Mouse (Mus musculus): Measurements from ENCODE around the gene Prkar2a. TPM values are rescaled to one million over a fixed set of nuclear protein-coding genes. Genes with fewer than 3 reads are reported as not detected.

Prkar2a gene
- 7.0 and 16.0 TPM in 2 replicates for polyA plus RNA-seq (2021; fragmentation: Nextera tagmentation)
- long read RNA-seq, experiment 1, full-length matches to known transcripts, result 10 of 31 reads
- long read RNA-seq, experiment 1, partial matches to known transcripts, result 20 of 31 reads
- long read RNA-seq, experiment 1, other reads (novel, unspliced or antisense), result 1 of 31 reads
- long read RNA-seq, experiment 2, full-length matches to known transcripts, result 1 of 36 reads
- long read RNA-seq, experiment 2, partial matches to known transcripts, result 3 of 36 reads
- long read RNA-seq, experiment 2, other reads (novel, unspliced or antisense), result 32 of 36 reads

DNA sequence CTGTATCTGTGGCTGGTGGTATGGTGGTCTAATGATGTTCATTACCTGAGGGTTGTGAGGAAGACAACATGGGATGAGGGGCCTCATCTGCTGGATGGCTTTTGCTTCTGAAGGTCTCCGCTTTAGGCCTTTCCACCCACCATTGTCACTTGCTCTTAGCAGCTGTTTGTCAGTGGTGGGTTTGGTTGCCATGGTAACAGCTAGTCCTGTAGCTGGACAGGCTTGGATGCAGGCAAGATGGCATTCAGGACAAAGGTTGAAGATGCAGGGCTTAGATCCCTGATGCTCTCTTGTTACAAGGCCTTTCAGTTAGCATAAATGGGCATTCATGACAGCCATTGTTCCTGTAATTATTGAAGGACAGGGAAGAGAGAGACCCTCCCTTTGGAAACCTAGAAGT, at the start of gene Prkar2a:
Gene Prkar2a (plus strand): TSS at position 209 of the 400 bp plus-strand sequence.

GRCm38 (mm10) chr9:108648611-108649560, 40.2 kb upstream of the Prkar2a start, which contains the start of gene Arih2:
Gene Arih2, minus strand, starts transcription at chr9:108649386.

DNA sequence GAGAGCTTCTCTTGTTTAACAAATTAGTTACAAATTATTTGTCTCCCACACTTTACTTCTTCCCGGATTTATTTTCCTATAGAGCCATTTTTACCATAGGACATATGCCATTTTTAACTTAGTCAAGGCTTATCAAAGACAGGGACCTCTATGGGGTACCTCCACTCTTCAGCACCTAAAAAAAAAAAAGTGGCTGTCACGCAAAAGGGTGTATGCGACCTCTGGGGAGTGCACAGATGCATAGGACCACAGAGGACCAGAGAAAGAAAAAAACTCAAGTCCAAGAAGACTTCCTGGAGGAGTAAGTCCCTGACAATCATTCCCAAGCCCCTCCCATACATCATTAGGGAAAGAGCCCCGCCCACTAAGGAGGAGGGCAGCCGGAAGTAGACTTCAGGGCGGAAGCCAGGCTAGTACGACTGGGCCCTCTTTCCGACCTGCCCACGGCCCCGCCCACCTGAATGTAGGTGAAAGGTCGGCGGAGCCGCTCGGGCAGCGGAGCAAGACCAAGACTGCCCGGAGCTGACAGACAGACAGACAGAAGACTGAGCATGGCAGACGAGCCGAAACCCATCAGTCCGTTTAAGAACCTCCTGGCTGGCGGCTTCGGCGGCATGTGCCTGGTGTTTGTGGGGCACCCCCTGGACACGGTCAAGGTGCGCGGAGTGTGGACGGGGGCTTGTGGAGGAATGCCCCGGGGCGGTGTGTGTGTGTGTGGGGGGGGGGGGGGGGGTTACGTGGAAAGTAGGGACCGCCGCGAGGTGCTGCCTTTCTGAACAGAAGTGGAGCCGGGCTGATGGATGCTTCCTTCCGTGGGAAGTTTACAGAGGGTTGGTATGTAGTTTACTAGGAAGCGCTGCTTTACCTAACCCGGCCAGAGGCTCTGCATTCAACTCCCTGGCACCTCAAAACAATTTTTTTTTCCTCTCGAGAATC, 27.2 kb upstream of the Prkar2a start, which contains the start of gene Slc25a20:
Gene Slc25a20 (plus strand): TSS at position 412 of the 936 bp plus-strand sequence.

GRCm38 (mm10) chr9:108783548-108784463, 94.7 kb downstream of the Prkar2a start, which contains the start of gene Ip6k2:
Gene Ip6k2, plus strand, starts transcription at chr9:108783796.

Other genes starting within 250 kb of the Prkar2a start
- 20.5 and 20.9 TPM in 2 replicates for gene Ccdc71, start 228.8 kb upstream of the Prkar2a start, polyA plus RNA-seq (2021; fragmentation: Nextera tagmentation)
- gene Klhdc8b, start 227.7 kb upstream of the Prkar2a start, polyA plus RNA-seq (2021; fragmentation: Nextera tagmentation), result 17.6 and 22.8 TPM in 2 replicates
- 3.7 and 4.3 TPM in 2 replicates for gene Lamb2, start 209.6 kb upstream of the Prkar2a start, polyA plus RNA-seq (2021; fragmentation: Nextera tagmentation)
- gene Usp19, start 198.7 kb upstream of the Prkar2a start, polyA plus RNA-seq (2021; fragmentation: Nextera tagmentation), result 12.0 and 22.8 TPM in 2 replicates
- 48.3 and 58.7 TPM in 2 replicates for gene Qars, start 181.6 kb upstream of the Prkar2a start, polyA plus RNA-seq (2021; fragmentation: Nextera tagmentation)
- 60.6 and 69.0 TPM in 2 replicates for gene Qrich1, start 172.5 kb upstream of the Prkar2a start, polyA plus RNA-seq (2021; fragmentation: Nextera tagmentation)
- gene Impdh2, start 129.0 kb upstream of the Prkar2a start, polyA plus RNA-seq (2021; fragmentation: Nextera tagmentation), result 54.1 and 56.5 TPM in 2 replicates
- gene Ndufaf3, start 121.9 kb upstream of the Prkar2a start, polyA plus RNA-seq (2021; fragmentation: Nextera tagmentation), result 130 and 156 TPM in 2 replicates
- 79.3 and 89.5 TPM in 2 replicates for gene Dalrd3, start 119.4 kb upstream of the Prkar2a start, polyA plus RNA-seq (2021; fragmentation: Nextera tagmentation)
- gene Wdr6, start 110.6 kb upstream of the Prkar2a start, polyA plus RNA-seq (2021; fragmentation: Nextera tagmentation), result 34.9 and 43.3 TPM in 2 replicates
- 125 and 139 TPM in 2 replicates for gene P4htm, start 91.6 kb upstream of the Prkar2a start, polyA plus RNA-seq (2021; fragmentation: Nextera tagmentation)
- 16.5 and 22.1 TPM in 2 replicates for gene Arih2, start 39.9 kb upstream of the Prkar2a start, polyA plus RNA-seq (2021; fragmentation: Nextera tagmentation)
- 8.5 and 11.6 TPM in 2 replicates for gene Slc25a20, start 27.2 kb upstream of the Prkar2a start, polyA plus RNA-seq (2021; fragmentation: Nextera tagmentation)
- gene Ip6k2, start 94.5 kb downstream of the Prkar2a start, polyA plus RNA-seq (2021; fragmentation: Nextera tagmentation), result 22.3 and 29.4 TPM in 2 replicates
- gene Nckipsd, start 119.1 kb downstream of the Prkar2a start, polyA plus RNA-seq (2021; fragmentation: Nextera tagmentation), result 39.1 and 47.3 TPM in 2 replicates
- 2.2 and 3.1 TPM in 2 replicates for gene Celsr3, start 137.0 kb downstream of the Prkar2a start, polyA plus RNA-seq (2021; fragmentation: Nextera tagmentation)
- 5.9 and 8.2 TPM in 2 replicates for gene Slc26a6, start 164.0 kb downstream of the Prkar2a start, polyA plus RNA-seq (2021; fragmentation: Nextera tagmentation)
- 0.72 and 1.1 TPM in 2 replicates for gene Tmem89, start 225.3 kb downstream of the Prkar2a start, polyA plus RNA-seq (2021; fragmentation: Nextera tagmentation)
- gene Uqcrc1, start 247.3 kb downstream of the Prkar2a start, polyA plus RNA-seq (2021; fragmentation: Nextera tagmentation), result 529 and 727 TPM in 2 replicates

Data from left cerebral cortex, adult 6 months (tissue).